Mouse (Mus musculus): ENCODE data around the gene Pdcl3. TPM values are rescaled to one million over a fixed set of nuclear protein-coding genes. Genes with fewer than 3 reads are reported as not detected.
"Not testable (repeated sequence)": the region's sequence is repeated elsewhere in the genome, so short reads cannot be mapped to it uniquely, and the experiment has no call there.

The Pdcl3 gene
- polyA plus RNA-seq, 1 experiment from 2014 or later = 157 TPM

DNA sequence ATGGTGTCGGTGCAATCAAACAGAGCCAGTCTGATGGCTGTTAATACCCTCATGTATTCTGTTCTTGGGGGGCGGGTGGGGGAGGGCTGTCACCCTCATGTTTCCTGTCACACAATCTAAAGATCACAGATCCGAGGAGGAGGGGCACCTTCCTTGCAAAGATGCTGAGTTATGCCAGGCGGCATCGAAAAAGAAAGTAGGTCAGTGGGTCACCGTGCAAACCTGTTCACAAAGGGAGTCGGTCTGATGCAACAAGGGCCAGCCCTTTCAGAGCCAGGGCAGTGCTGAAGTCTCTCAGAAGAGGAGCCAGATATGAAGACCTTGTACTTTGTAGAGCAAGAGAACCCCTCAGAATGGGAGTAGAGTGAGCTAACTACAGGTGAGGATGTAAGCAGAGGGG, 39.7 kb downstream of the Pdcl3 start:
- Histone ChIP-seq H3K27ac (no peak overlapping the region), H3K27me3 (peaks cover 7% of the 10 kb centered on the region), H3K36me3 (no peaks in the 10 kb centered on the region), H3K4me3 (replicated peaks) (no peak overlapping the region), H3K4me1 (replicated peaks) (peaks cover 5% of the 10 kb centered on the region), H3K9ac (replicated peaks) (no peak overlapping the region), H3K9me3 (no peaks in the 10 kb centered on the region), H3K4me2 (no peak overlapping the region)
- no peak for ATAC-seq (ENCODE audit: insufficient number of reproducible peaks, insufficient read depth, low FRiP score, low TSS enrichment, low read depth)
- WGBS = 57% methylated on average over 7 of the region's 7 CpGs

- Histone ChIP-seq H3K9ac (replicated peaks) (no peak overlapping the region), H3K4me1 (replicated peaks) (peaks cover 5% of the 10 kb centered on the region), H3K36me3 (no peaks in the 10 kb centered on the region), H3K4me2 (no peak overlapping the region), H3K4me3 (replicated peaks) (no peak overlapping the region), H3K9me3 (no peaks in the 10 kb centered on the region), H3K27me3 (peaks cover 7% of the 10 kb centered on the region), H3K27ac (no peak overlapping the region)
- 87% methylated on average over 1 of the region's 1 CpGs for WGBS
- ATAC-seq (ENCODE audit: insufficient number of reproducible peaks, insufficient read depth, low FRiP score, low TSS enrichment, low read depth) = no peak
Observed at GRCm38 (mm10) chr1:39025840-39026239, 40.4 kb downstream of the Pdcl3 start.

- Histone ChIP-seq H3K4me1 (replicated peaks) (peaks cover 5% of the 10 kb centered on the region), H3K4me3 (replicated peaks) (no peak overlapping the region), H3K27me3 (peaks cover 7% of the 10 kb centered on the region), H3K4me2 (no peak overlapping the region), H3K9ac (replicated peaks) (no peak overlapping the region), H3K36me3 (no peaks in the 10 kb centered on the region), H3K9me3 (no peaks in the 10 kb centered on the region), H3K27ac (no peak overlapping the region)
- ATAC-seq (ENCODE audit: insufficient number of reproducible peaks, insufficient read depth, low FRiP score, low TSS enrichment, low read depth) = no peak
- WGBS = 89% methylated on average over 7 of the region's 7 CpGs
Observed at GRCm38 (mm10) chr1:39029176-39029575, 43.8 kb downstream of the Pdcl3 start.

GRCm38 (mm10) chr1:39030108-39030507, 44.7 kb downstream of the Pdcl3 start:
- peak overlapping the region; percentile 51 for H3K4me2 ChIP-seq
- peaks cover 5% of the 10 kb centered on the region for H3K4me1 ChIP-seq (replicated peaks)
- no peaks in the 10 kb centered on the region for H3K36me3 ChIP-seq
- H3K27me3 ChIP-seq = peaks cover 7% of the 10 kb centered on the region
- H3K4me3 ChIP-seq (replicated peaks) = peak overlapping the region; percentile 25
- H3K9me3 ChIP-seq = peaks cover 6% of the 10 kb centered on the region; the same call in 1 of the 2 replicates
- H3K9ac ChIP-seq (replicated peaks) = no peak overlapping the region
- ATAC-seq (ENCODE audit: insufficient number of reproducible peaks, insufficient read depth, low FRiP score, low TSS enrichment, low read depth) = no peak
- H3K27ac ChIP-seq = no peak overlapping the region
- 18% methylated on average over 7 of the region's 7 CpGs for WGBS

DNA sequence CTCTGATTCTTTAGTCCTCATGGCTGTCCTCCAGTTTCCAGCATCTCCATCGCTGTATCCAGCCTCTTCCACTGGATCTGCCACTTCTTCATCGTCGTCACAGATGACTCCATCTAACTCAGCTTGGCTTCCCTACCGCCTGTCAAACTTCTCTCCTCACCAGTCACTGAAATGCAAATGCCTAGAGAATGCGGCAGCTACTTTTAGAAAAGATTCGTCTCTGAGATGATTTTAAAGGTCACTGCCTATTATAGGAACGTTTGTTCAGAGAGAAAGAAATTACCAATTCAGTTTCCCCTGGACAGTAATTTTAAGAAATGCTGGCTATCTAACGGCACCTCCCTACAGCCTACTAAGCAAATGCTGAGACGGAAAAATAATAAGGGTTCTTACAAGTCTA, 50.4 kb downstream of the Pdcl3 start:
- Histone ChIP-seq H3K36me3 (no peaks in the 10 kb centered on the region), H3K27me3 (no peaks in the 10 kb centered on the region), H3K4me3 (replicated peaks) (no peak overlapping the region), H3K4me2 (no peak overlapping the region), H3K9ac (replicated peaks) (no peak overlapping the region), H3K27ac (no peak overlapping the region), H3K4me1 (replicated peaks) (no peaks in the 10 kb centered on the region), H3K9me3 (peaks cover 6% of the 10 kb centered on the region; the same call in 1 of the 2 replicates)
- 87% methylated on average over 9 of the region's 9 CpGs for WGBS
- no peak for ATAC-seq (ENCODE audit: insufficient number of reproducible peaks, insufficient read depth, low FRiP score, low TSS enrichment, low read depth)

- Histone ChIP-seq H3K27ac (no peak overlapping the region), H3K36me3 (no peaks in the 10 kb centered on the region), H3K4me1 (replicated peaks) (peaks cover 3% of the 10 kb centered on the region; the same call in 1 of the 2 replicates), H3K27me3 (no peaks in the 10 kb centered on the region), H3K4me2 (no peak overlapping the region), H3K9me3 (no peaks in the 10 kb centered on the region), H3K4me3 (replicated peaks) (no peak overlapping the region), H3K9ac (replicated peaks) (no peak overlapping the region)
- 60% methylated on average over 2 of the region's 2 CpGs for WGBS
- ATAC-seq (ENCODE audit: insufficient number of reproducible peaks, insufficient read depth, low FRiP score, low TSS enrichment, low read depth) = no peak
Observed at GRCm38 (mm10) chr1:39042188-39042587, 56.8 kb downstream of the Pdcl3 start.

DNA sequence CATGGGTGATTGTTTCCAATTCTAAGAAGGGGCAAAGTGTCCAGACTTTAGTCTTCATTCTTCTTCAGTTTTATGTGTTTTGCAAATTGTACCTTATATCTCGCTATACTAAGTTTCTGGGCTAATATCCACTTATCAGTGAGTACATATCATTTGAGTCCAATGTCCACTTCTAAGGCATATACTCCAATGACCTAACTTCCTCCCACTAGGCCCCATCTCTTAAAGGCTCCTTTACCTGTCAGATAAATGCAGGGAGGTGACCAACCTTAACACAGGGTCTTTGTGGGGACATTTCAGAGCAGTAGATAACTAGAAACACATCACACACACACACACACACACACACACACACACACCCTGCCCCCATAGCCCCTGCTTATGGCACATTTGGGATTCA, 59.0 kb downstream of the Pdcl3 start:
- not testable (repeated sequence) for H3K4me1 ChIP-seq (replicated peaks); H3K27ac ChIP-seq; H3K36me3 ChIP-seq; H3K9me3 ChIP-seq; ATAC-seq (ENCODE audit: insufficient number of reproducible peaks, insufficient read depth, low FRiP score, low TSS enrichment, low read depth); H3K9ac ChIP-seq (replicated peaks); H3K4me3 ChIP-seq (replicated peaks); H3K4me2 ChIP-seq; H3K27me3 ChIP-seq
- 90% methylated on average over 1 of the region's 1 CpGs for WGBS

DNA sequence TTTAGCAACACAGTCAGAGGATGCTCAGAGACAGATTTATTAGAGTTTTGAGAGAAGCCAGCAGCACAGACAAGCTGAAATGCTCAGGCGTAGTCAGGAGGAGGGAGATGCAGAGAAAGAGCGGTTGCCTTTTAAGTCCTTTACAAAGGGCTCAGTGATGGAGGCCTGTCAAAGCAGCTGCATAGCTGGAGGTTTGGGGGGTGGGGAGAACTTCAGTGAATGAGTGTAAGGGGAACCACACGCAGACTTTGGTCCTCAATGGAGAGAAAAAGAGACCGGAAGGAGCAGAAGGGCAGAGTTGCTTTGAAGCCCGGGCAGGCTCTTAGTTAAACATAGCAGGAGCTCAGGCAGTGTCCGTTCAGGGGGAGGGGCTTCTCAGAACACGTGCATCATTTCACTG, 61.3 kb downstream of the Pdcl3 start:
- Histone ChIP-seq H3K4me2 (no peak overlapping the region), H3K4me3 (replicated peaks) (no peak overlapping the region), H3K9me3 (peaks cover 16% of the 10 kb centered on the region), H3K27me3 (no peaks in the 10 kb centered on the region), H3K9ac (replicated peaks) (no peak overlapping the region), H3K4me1 (replicated peaks) (peaks cover 3% of the 10 kb centered on the region; the same call in 1 of the 2 replicates), H3K36me3 (no peaks in the 10 kb centered on the region), H3K27ac (peak overlapping the region; percentile 8; the same call in 1 of the 2 replicates)
- ATAC-seq (ENCODE audit: insufficient number of reproducible peaks, insufficient read depth, low FRiP score, low TSS enrichment, low read depth) = no peak
- 11% methylated on average over 7 of the region's 7 CpGs for WGBS

Other genes with a start within 250 kb of the Pdcl3 start
- 0.81 and 0.84 TPM in 2 replicates for gene Lonrf2, start 148.9 kb upstream of the Pdcl3 start, polyA plus RNA-seq (2016; fragmentation: Nextera tagmentation; extraction: Ambion mirVana)
- 11.1 and 12.3 TPM in 2 replicates for gene Chst10, start 87.4 kb upstream of the Pdcl3 start, polyA plus RNA-seq (2016; fragmentation: Nextera tagmentation; extraction: Ambion mirVana)
- not detected in 2 replicates for gene Nms, start 46.5 kb upstream of the Pdcl3 start, polyA plus RNA-seq (2016; fragmentation: Nextera tagmentation; extraction: Ambion mirVana)
- gene Npas2, start 208.1 kb downstream of the Pdcl3 start, polyA plus RNA-seq (2016; fragmentation: Nextera tagmentation; extraction: Ambion mirVana) = 0.19 and 0.29 TPM in 2 replicates